Mouse (Mus musculus): Measurements from ENCODE around the gene Gm37240. TPM values are rescaled to one million over a fixed set of nuclear protein-coding genes. Genes with fewer than 3 reads are reported as not detected.

The Gm37240 gene
- total and polyA plus RNA-seq, 2 experiments from 2014 or later: 0.43 to 1.9 TPM

DNA sequence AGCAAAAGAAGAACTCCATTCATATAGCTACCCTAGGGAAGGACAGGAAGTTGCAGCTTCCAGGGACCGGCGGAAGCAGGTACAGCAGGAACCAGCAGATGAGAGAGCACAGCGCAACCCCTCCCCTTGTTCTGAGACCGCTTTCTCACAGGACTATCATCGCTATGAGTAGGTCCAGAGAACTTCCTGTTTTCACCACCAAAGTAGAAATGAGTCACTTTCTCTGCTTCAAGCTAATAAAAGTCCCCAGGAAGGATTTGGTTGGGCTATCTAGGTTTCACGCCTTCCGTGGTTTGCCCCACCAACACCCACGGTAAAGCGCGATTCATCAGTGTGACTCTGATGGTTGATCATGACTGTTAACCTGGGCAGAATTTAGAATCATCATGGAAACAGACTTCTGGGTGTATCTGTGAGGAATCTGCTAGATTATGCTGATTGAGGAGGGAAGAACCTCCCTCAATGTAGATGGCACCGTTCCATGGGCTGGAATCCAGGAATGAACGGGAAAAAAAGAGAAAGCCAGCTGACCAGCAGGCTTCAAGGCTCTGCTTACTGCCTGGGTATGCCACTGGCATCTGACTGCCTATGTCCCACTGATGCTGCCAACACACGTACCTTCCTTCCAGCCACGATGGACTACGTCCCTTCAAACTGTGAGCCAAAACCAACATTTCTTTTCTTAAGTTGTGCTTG lies 1172.1 kb downstream of the Gm37240 start:
- TF ChIP-seq CTCF (IDR thresholded peaks at IDR 0.05): no peak
- Histone ChIP-seq H3K27ac (ENCODE audit: low read depth, low read length) (no peak overlapping the region), H3K9me3 (ENCODE audit: low read length) (no peaks in the 10 kb centered on the region), H3K4me2 (ENCODE audit: low read depth, low read length, poor library complexity, severe bottlenecking) (no peak overlapping the region), H3K9ac (replicated peaks; ENCODE audit: low read length, poor library complexity, severe bottlenecking) (no peak overlapping the region), H3K27me3 (ENCODE audit: insufficient read depth, low read length) (no peaks in the 10 kb centered on the region), H3K4me3 (ENCODE audit: low read depth, low read length) (no peak overlapping the region), H3K4me1 (ENCODE audit: insufficient read depth, low read length) (no peaks in the 10 kb centered on the region), H3K36me3 (ENCODE audit: insufficient read depth, low read length) (no peaks in the 10 kb centered on the region)
- no peak for ATAC-seq (ENCODE audit: low FRiP score)
- 93% methylated on average over 15 of the region's 15 CpGs for WGBS
- DNase-seq (ENCODE audit: low spot score): no peak

DNA sequence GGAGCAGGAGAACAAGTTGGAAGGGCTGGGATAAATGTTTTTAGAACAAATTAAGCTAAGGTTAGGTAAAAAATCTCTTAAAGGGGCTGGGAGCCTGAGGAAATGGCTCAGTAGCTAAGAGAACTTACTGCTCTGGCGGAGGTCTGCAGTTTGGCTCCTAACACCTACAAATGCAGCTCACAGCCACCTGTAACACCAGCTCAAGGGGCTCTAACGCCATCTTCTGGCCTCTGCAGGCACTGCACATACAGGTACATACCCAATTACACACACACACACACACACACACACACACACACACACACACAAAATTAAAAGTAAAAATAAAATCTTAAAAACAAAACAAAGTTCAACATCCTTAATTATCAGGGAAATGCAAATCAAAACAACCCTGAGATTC lies 1174.4 kb downstream of the Gm37240 start:
- no peaks in the 10 kb centered on the region for H3K9me3 ChIP-seq (ENCODE audit: low read length)
- H3K4me2 ChIP-seq (ENCODE audit: low read depth, low read length, poor library complexity, severe bottlenecking): no peak overlapping the region
- 55% methylated on average over 2 of the region's 2 CpGs for WGBS
- no peak for ATAC-seq (ENCODE audit: low FRiP score)
- no peaks in the 10 kb centered on the region for H3K27me3 ChIP-seq (ENCODE audit: insufficient read depth, low read length)
- H3K4me3 ChIP-seq (ENCODE audit: low read depth, low read length): no peak overlapping the region
- H3K36me3 ChIP-seq (ENCODE audit: insufficient read depth, low read length): no peaks in the 10 kb centered on the region
- TF ChIP-seq CTCF (IDR thresholded peaks at IDR 0.05): no peak
- DNase-seq (ENCODE audit: low spot score): no peak
- no peaks in the 10 kb centered on the region for H3K4me1 ChIP-seq (ENCODE audit: insufficient read depth, low read length)
- H3K9ac ChIP-seq (replicated peaks; ENCODE audit: low read length, poor library complexity, severe bottlenecking): no peak overlapping the region
- no peak overlapping the region for H3K27ac ChIP-seq (ENCODE audit: low read depth, low read length)

DNA sequence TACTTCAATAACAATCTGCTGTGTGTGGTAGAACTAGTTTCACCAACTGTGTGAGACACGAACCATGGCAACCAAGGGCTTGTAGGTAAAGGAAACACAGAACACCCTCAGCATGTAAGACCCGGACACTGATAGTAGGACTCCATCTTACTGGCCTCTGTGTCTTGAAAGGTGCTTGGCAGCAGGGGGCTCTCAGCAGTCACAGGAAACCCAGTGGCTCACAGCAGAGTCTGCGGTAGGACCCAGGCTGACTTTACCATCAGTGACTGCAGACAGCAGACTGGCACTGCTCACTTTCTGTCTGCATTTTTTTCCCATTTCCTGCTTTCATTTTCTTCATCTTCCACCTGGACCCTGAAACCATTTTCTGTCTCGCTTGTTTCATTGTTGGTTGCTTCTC lies 1176.6 kb downstream of the Gm37240 start:
- Histone ChIP-seq H3K27me3 (ENCODE audit: insufficient read depth, low read length) (no peaks in the 10 kb centered on the region), H3K9me3 (ENCODE audit: low read length) (no peaks in the 10 kb centered on the region), H3K36me3 (ENCODE audit: insufficient read depth, low read length) (no peaks in the 10 kb centered on the region), H3K4me1 (ENCODE audit: insufficient read depth, low read length) (no peaks in the 10 kb centered on the region), H3K4me3 (ENCODE audit: low read depth, low read length) (no peak overlapping the region), H3K9ac (replicated peaks; ENCODE audit: low read length, poor library complexity, severe bottlenecking) (no peak overlapping the region), H3K4me2 (ENCODE audit: low read depth, low read length, poor library complexity, severe bottlenecking) (no peak overlapping the region), H3K27ac (ENCODE audit: low read depth, low read length) (no peak overlapping the region)
- 92% methylated on average over 4 of the region's 4 CpGs for WGBS
- no peak for TF ChIP-seq CTCF (IDR thresholded peaks at IDR 0.05)
- ATAC-seq (ENCODE audit: low FRiP score) (no peak), DNase-seq (ENCODE audit: low spot score) (no peak)

- ATAC-seq (ENCODE audit: low FRiP score): no peak
- no peaks in the 10 kb centered on the region for H3K27me3 ChIP-seq (ENCODE audit: insufficient read depth, low read length)
Measured at GRCm38 (mm10) chr3:84709967-84710366, 1177.4 kb downstream of the Gm37240 start.

GRCm38 (mm10) chr3:84709100-84709499 lies 1178.2 kb downstream of the Gm37240 start:
- no peak overlapping the region for H3K9ac ChIP-seq (replicated peaks; ENCODE audit: low read length, poor library complexity, severe bottlenecking)
- no peak overlapping the region for H3K4me3 ChIP-seq (ENCODE audit: low read depth, low read length)
- no peaks in the 10 kb centered on the region for H3K36me3 ChIP-seq (ENCODE audit: insufficient read depth, low read length)
- 84% methylated on average over 8 of the region's 8 CpGs for WGBS
- ATAC-seq (ENCODE audit: low FRiP score) (no peak), DNase-seq (ENCODE audit: low spot score) (no peak)
- no peak overlapping the region for H3K4me2 ChIP-seq (ENCODE audit: low read depth, low read length, poor library complexity, severe bottlenecking)
- no peaks in the 10 kb centered on the region for H3K27me3 ChIP-seq (ENCODE audit: insufficient read depth, low read length)
- no peak for TF ChIP-seq CTCF (IDR thresholded peaks at IDR 0.05)
- H3K27ac ChIP-seq (ENCODE audit: low read depth, low read length): no peak overlapping the region
- H3K4me1 ChIP-seq (ENCODE audit: insufficient read depth, low read length): no peaks in the 10 kb centered on the region
- H3K9me3 ChIP-seq (ENCODE audit: low read length): no peaks in the 10 kb centered on the region

More at GRCm38 (mm10) chr3:84709967-84710366, 1177.4 kb downstream of the Gm37240 start:
- H3K4me1 ChIP-seq (ENCODE audit: insufficient read depth, low read length): no peaks in the 10 kb centered on the region
- DNase-seq (ENCODE audit: low spot score): no peak
- no peak overlapping the region for H3K4me2 ChIP-seq (ENCODE audit: low read depth, low read length, poor library complexity, severe bottlenecking)
- no peak overlapping the region for H3K9ac ChIP-seq (replicated peaks; ENCODE audit: low read length, poor library complexity, severe bottlenecking)
- H3K36me3 ChIP-seq (ENCODE audit: insufficient read depth, low read length): no peaks in the 10 kb centered on the region
- H3K4me3 ChIP-seq (ENCODE audit: low read depth, low read length): no peak overlapping the region
- WGBS: 88% methylated on average over 8 of the region's 8 CpGs
- no peak for TF ChIP-seq CTCF (IDR thresholded peaks at IDR 0.05)
- H3K27ac ChIP-seq (ENCODE audit: low read depth, low read length): no peak overlapping the region
- no peaks in the 10 kb centered on the region for H3K9me3 ChIP-seq (ENCODE audit: low read length)

DNA sequence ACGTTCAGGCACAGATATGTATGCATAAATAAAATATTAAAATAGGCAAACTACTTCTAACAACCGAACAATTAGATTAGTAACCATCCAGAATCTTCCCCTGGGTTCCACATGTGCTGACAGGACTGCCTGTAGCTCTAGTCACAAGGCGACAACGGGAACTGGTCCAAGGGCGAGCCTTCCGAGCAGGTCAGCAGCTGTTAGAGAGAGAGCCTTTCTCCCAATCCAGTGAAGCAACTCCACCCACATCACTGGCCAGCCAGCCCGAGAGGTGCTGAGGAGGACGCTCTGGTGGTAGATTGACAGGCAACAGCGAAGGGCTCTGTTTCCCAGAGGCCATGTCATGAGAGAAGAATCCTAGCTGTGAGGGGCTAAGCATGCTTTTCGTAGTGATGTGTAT lies 1178.8 kb downstream of the Gm37240 start:
- H3K36me3 ChIP-seq (ENCODE audit: insufficient read depth, low read length): no peaks in the 10 kb centered on the region
- TF ChIP-seq CTCF (IDR thresholded peaks at IDR 0.05): no peak
- no peak overlapping the region for H3K4me2 ChIP-seq (ENCODE audit: low read depth, low read length, poor library complexity, severe bottlenecking)
- no peak for ATAC-seq (ENCODE audit: low FRiP score)
- no peak overlapping the region for H3K4me3 ChIP-seq (ENCODE audit: low read depth, low read length)
- H3K27ac ChIP-seq (ENCODE audit: low read depth, low read length): no peak overlapping the region
- DNase-seq (ENCODE audit: low spot score): no peak
- whole genome bisulfite sequencing: 78% methylated on average over 10 of the region's 10 CpGs
- no peaks in the 10 kb centered on the region for H3K4me1 ChIP-seq (ENCODE audit: insufficient read depth, low read length)
- H3K27me3 ChIP-seq (ENCODE audit: insufficient read depth, low read length): no peaks in the 10 kb centered on the region
- H3K9ac ChIP-seq (replicated peaks; ENCODE audit: low read length, poor library complexity, severe bottlenecking): no peak overlapping the region
- no peaks in the 10 kb centered on the region for H3K9me3 ChIP-seq (ENCODE audit: low read length)

All from midbrain, postnatal 0 days (tissue).